Mouse (Mus musculus): Measurements from ENCODE around the gene Acnat2. TPM values are rescaled to one million over a fixed set of nuclear protein-coding genes. Genes with fewer than 3 reads are reported as not detected.
"Not testable (repeated sequence)": the region's sequence is repeated elsewhere in the genome, so short reads cannot be mapped to it uniquely, and the experiment has no call there.

Acnat2 gene
- not detected in 2 replicates for polyA plus RNA-seq (2012; rRNA removed)

- not testable (repeated sequence) for DNase-seq (ENCODE audit: extremely low spot score in 1 of 2, low spot score in 1 of 2)
Observed at GRCm38 (mm10) chr4:49407957-49408356, at the start of gene Acnat2. Acnat2 (minus strand) TSS chr4:49408151.

GRCm38 (mm10) chr4:49456171-49456570 is 48.2 kb upstream of the Acnat2 start:
- no peak for DNase-seq (ENCODE audit: extremely low spot score in 1 of 2, low spot score in 1 of 2)

GRCm38 (mm10) chr4:49451848-49452551 is 44.0 kb upstream of the Acnat2 start:
- DNase-seq (ENCODE audit: extremely low spot score in 1 of 2, low spot score in 1 of 2): no peak

- DNase-seq (ENCODE audit: extremely low spot score in 1 of 2, low spot score in 1 of 2): not testable (repeated sequence)
Observed at GRCm38 (mm10) chr4:49451133-49451847, 43.3 kb upstream of the Acnat2 start.

GRCm38 (mm10) chr4:49436968-49437367 is 29.0 kb upstream of the Acnat2 start:
- DNase-seq (ENCODE audit: extremely low spot score in 1 of 2, low spot score in 1 of 2): not testable (repeated sequence)

- DNase-seq (ENCODE audit: extremely low spot score in 1 of 2, low spot score in 1 of 2): not testable (repeated sequence)
Observed at GRCm38 (mm10) chr4:49410151-49410550, 2.2 kb upstream of the Acnat2 start.

GRCm38 (mm10) chr4:49386873-49387272 is 21.1 kb downstream of the Acnat2 start:
- DNase-seq (ENCODE audit: extremely low spot score in 1 of 2, low spot score in 1 of 2): no peak

- DNase-seq (ENCODE audit: extremely low spot score in 1 of 2, low spot score in 1 of 2): not testable (repeated sequence)
Observed at GRCm38 (mm10) chr4:49383576-49384318, 24.2 kb downstream of the Acnat2 start.

- not testable (repeated sequence) for DNase-seq (ENCODE audit: extremely low spot score in 1 of 2, low spot score in 1 of 2)
Observed at GRCm38 (mm10) chr4:49368046-49368445, 39.9 kb downstream of the Acnat2 start.

GRCm38 (mm10) chr4:49357097-49357496 is 50.9 kb downstream of the Acnat2 start:
- DNase-seq (ENCODE audit: extremely low spot score in 1 of 2, low spot score in 1 of 2): no peak

- DNase-seq (ENCODE audit: extremely low spot score in 1 of 2, low spot score in 1 of 2): no peak
Observed at GRCm38 (mm10) chr4:49350470-49350869, 57.5 kb downstream of the Acnat2 start.

GRCm38 (mm10) chr4:49348677-49349076 is 59.3 kb downstream of the Acnat2 start:
- no peak for DNase-seq (ENCODE audit: extremely low spot score in 1 of 2, low spot score in 1 of 2)

GRCm38 (mm10) chr4:49348001-49348400 is 60.0 kb downstream of the Acnat2 start:
- DNase-seq (ENCODE audit: extremely low spot score in 1 of 2, low spot score in 1 of 2): not testable (repeated sequence)

- not testable (repeated sequence) for DNase-seq (ENCODE audit: extremely low spot score in 1 of 2, low spot score in 1 of 2)
Observed at GRCm38 (mm10) chr4:49340091-49340490, 67.9 kb downstream of the Acnat2 start.

GRCm38 (mm10) chr4:49337949-49338348 is 70.0 kb downstream of the Acnat2 start:
- not testable (repeated sequence) for DNase-seq (ENCODE audit: extremely low spot score in 1 of 2, low spot score in 1 of 2)

Other genes starting within 250 kb of the Acnat2 start
- not detected in 2 replicates for gene Acnat1, start 65.8 kb upstream of the Acnat2 start, polyA plus RNA-seq (2012; rRNA removed)
- 0.08 and 0.14 TPM in 2 replicates for gene Baat, start 98.4 kb upstream of the Acnat2 start, polyA plus RNA-seq (2012; rRNA removed)
- 19.6 and 20.7 TPM in 2 replicates for gene Mrpl50, start 112.9 kb upstream of the Acnat2 start, polyA plus RNA-seq (2012; rRNA removed)
- 3.3 and 3.6 TPM in 2 replicates for gene Zfp189, start 113.0 kb upstream of the Acnat2 start, polyA plus RNA-seq (2012; rRNA removed)
- 3.3 and 3.7 TPM in 2 replicates for gene Aldob, start 141.4 kb upstream of the Acnat2 start, polyA plus RNA-seq (2012; rRNA removed)
- gene Tmem246, start 189.7 kb upstream of the Acnat2 start, polyA plus RNA-seq (2012; rRNA removed): 67.2 and 73.6 TPM in 2 replicates
- gene Rnf20, start 223.9 kb upstream of the Acnat2 start, polyA plus RNA-seq (2012; rRNA removed): 69.8 and 74.9 TPM in 2 replicates